Mouse (Mus musculus) frontal cortex, postnatal 10 days (tissue): ENCODE measurements at regions not wholly inside any gene's neighbourhood (a gene's known extent, or its start where the extent isn't known, plus 50 kb on each side); places are given as distances from the start of the nearest gene placed in this dataset.

ENCODE experiments used
- DNase-seq, 2 experiments: peaks; one replicate each; pipeline ENCODE4 v3.0.0; 2022; ENCODE audit warnings: low spot score in 2 of 2, mixed read lengths in 1 of 2

GRCm38 (mm10) chr10:111111020-111111419, 53.5 kb upstream of the Osbpl8 start:
- no peak for DNase-seq

GRCm38 (mm10) chr10:111108658-111109633, 55.6 kb upstream of the Osbpl8 start:
- peak; percentile 48 to 62 for DNase-seq

- no peak for DNase-seq
Observed at GRCm38 (mm10) chr10:111107852-111108251, 56.7 kb upstream of the Osbpl8 start.

- DNase-seq = peak; percentile 41 to 55
Observed at GRCm38 (mm10) chr10:111107387-111107786, 57.2 kb upstream of the Osbpl8 start.

- no peak for DNase-seq
Observed at GRCm38 (mm10) chr10:111106411-111106810, 58.1 kb upstream of the Osbpl8 start.

GRCm38 (mm10) chr10:111105662-111106061, 58.9 kb upstream of the Osbpl8 start:
- DNase-seq = no peak

GRCm38 (mm10) chr10:111103512-111103911, 61.0 kb upstream of the Osbpl8 start:
- no peak for DNase-seq

- no peak for DNase-seq
Observed at GRCm38 (mm10) chr10:111103086-111103485, 61.5 kb upstream of the Osbpl8 start.

- DNase-seq = no peak
Observed at GRCm38 (mm10) chr10:111101901-111102761, 62.4 kb upstream of the Osbpl8 start.

- peak; percentile 46 to 71 for DNase-seq
Observed at GRCm38 (mm10) chr10:111099812-111100464, 64.6 kb upstream of the Osbpl8 start.

- no peak for DNase-seq
Observed at GRCm38 (mm10) chr10:111099059-111099811, 65.3 kb upstream of the Osbpl8 start.

GRCm38 (mm10) chr10:111097245-111097644, 67.3 kb upstream of the Osbpl8 start:
- DNase-seq = no peak

GRCm38 (mm10) chr10:111096811-111097210, 67.7 kb upstream of the Osbpl8 start:
- no peak for DNase-seq

GRCm38 (mm10) chr10:111094405-111094804, 70.1 kb upstream of the Osbpl8 start:
- DNase-seq = no peak

- DNase-seq = no peak
Observed at GRCm38 (mm10) chr10:111089382-111089781, 75.2 kb upstream of the Osbpl8 start.

- DNase-seq = no peak
Observed at GRCm38 (mm10) chr10:111085561-111085960, 75.6 kb upstream of the Zdhhc17 start.

- DNase-seq = no peak
Observed at GRCm38 (mm10) chr10:111084267-111084780, 74.4 kb upstream of the Zdhhc17 start.

- DNase-seq = no peak
Observed at GRCm38 (mm10) chr10:111083861-111084260, 73.9 kb upstream of the Zdhhc17 start.

- DNase-seq = no peak
Observed at GRCm38 (mm10) chr10:111083338-111083737, 73.4 kb upstream of the Zdhhc17 start.

GRCm38 (mm10) chr10:111080322-111080721, 70.4 kb upstream of the Zdhhc17 start:
- no peak for DNase-seq

- DNase-seq = no peak
Observed at GRCm38 (mm10) chr10:111079051-111079450, 69.1 kb upstream of the Zdhhc17 start.
